Mouse (Mus musculus): ENCODE data around the gene 1700016H13Rik. TPM values are rescaled to one million over a fixed set of nuclear protein-coding genes. Genes with fewer than 3 reads are reported as not detected.

1700016H13Rik gene
- polyA plus RNA-seq, 1 experiment from 2014 or later, result 0.26 TPM

Other genes with a start within 250 kb of the 1700016H13Rik start
- 16.0 and 20.1 TPM in 2 replicates for gene Ptpn13, start 230.8 kb downstream of the 1700016H13Rik start, polyA plus RNA-seq (2015; fragmentation: Nextera tagmentation; extraction: Ambion mirVana)
- 8.4 and 9.1 TPM in 2 replicates for gene Slc10a6, start 26.6 kb downstream of the 1700016H13Rik start, polyA plus RNA-seq (2015; fragmentation: Nextera tagmentation; extraction: Ambion mirVana)
- gene Aff1, start 36.4 kb upstream of the 1700016H13Rik start, polyA plus RNA-seq (2015; fragmentation: Nextera tagmentation; extraction: Ambion mirVana), result 5.1 and 5.6 TPM in 2 replicates

Measured in limb, embryonic 15.5 days (tissue).